Mouse (Mus musculus) midbrain, embryonic 12.5 days (tissue): ENCODE data around the gene Ndufs2. TPM values are rescaled to one million over a fixed set of nuclear protein-coding genes. Genes with fewer than 3 reads are reported as not detected.

ENCODE experiments used
- ATAC-seq: fragments of 200-750 bp; cut with Nextera tagmentation; 2 replicates; pipeline ENCODE4 v1.8.0; 2017; ENCODE audit warnings: low read depth, moderate TSS enrichment, moderate library complexity; ENCODE audit not compliant: low FRiP score
- H3K27ac ChIP-seq: fragments of 300-500 bp; sonication (generic); replicated peaks from 2 replicates; pipeline ENCODE4 v1.5.1; 2016; ENCODE audit warnings: mild to moderate bottlenecking
- H3K27me3 ChIP-seq: fragments of 300-500 bp; sonication (generic); 2 replicates; pipeline ENCODE4 v1.6.1; 2016; ENCODE audit warnings: mild to moderate bottlenecking
- H3K36me3 ChIP-seq: fragments of 300-500 bp; sonication (generic); 2 replicates; pipeline ENCODE4 v1.6.1; 2016
- H3K4me1 ChIP-seq: fragments of 300-500 bp; sonication (generic); 2 replicates; pipeline ENCODE4 v1.6.1; 2016
- H3K4me2 ChIP-seq: fragments of 300-500 bp; sonication (generic); replicated peaks from 2 replicates; pipeline ENCODE4 v1.6.1; 2016; ENCODE audit warnings: mild to moderate bottlenecking, moderate library complexity
- H3K4me3 ChIP-seq: fragments of 300-500 bp; sonication (generic); 2 replicates; pipeline ENCODE4 v1.5.1; 2016; ENCODE audit warnings: mild to moderate bottlenecking
- H3K9ac ChIP-seq: fragments of 300-500 bp; sonication (generic); replicated peaks from 2 replicates; pipeline ENCODE4 v1.6.1; 2016; ENCODE audit warnings: mild to moderate bottlenecking, moderate library complexity
- H3K9me3 ChIP-seq: fragments of 300-500 bp; sonication (generic); 2 replicates; pipeline ENCODE4 v1.6.1; 2016; ENCODE audit warnings: mild to moderate bottlenecking
- WGBS: fragments of 180-500 bp; shearing (Covaris S2); methylation state at CpG from one replicate; pipeline ENCODE4 v1.1.7; 2016; 5-methylcytosine and 5-hydroxymethylcytosine counted together
- polyA plus RNA-seq: library from polyadenylated mRNA; unstranded; fragments of >200 nt; fragmentation: Nextera tagmentation; extraction: Ambion mirVana; gene quantifications from 2 replicates; pipeline ENCODE4 v1.2.1, GENCODE M21; 2016

Gene Ndufs2
- polyA plus RNA-seq, 1 experiment from 2014 or later, result 226 TPM

- Histone ChIP-seq H3K4me2 (peak overlapping the region; percentile 11; the same call in 1 of the 2 replicates), H3K4me1 (peaks cover 28% of the 10 kb centered on the region), H3K9ac (no peak overlapping the region), H3K27me3 (peaks cover 10% of the 10 kb centered on the region), H3K4me3 (no peak overlapping the region), H3K27ac (peak overlapping the region; percentile 39), H3K9me3 (no peaks in the 10 kb centered on the region), H3K36me3 (no peaks in the 10 kb centered on the region)
- ATAC-seq, result peak; percentile 53
- 17% methylated on average over 13 of the region's 13 CpGs for WGBS
Observed at GRCm38 (mm10) chr1:171187851-171188700, 63.1 kb downstream of the Ndufs2 start.

DNA sequence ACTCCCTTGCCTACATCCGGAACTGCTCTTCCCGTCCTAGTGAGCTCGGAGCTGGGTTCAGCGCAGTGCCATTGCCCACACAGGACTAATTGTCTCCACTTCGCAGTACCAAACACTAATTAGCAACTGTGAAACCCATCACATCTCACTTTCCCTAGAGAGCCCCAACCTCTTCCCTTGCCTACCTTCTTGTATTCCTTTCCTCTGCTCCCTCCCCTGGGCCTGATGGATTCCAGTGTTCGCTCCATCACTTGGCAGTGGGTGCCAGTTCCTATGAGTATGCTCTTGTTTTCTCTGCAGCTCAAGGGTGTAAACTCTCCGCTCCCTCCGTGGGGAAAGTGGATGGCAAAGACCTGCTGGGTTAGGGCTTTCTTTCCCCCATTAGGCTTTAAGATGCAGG lies 65.5 kb downstream of the Ndufs2 start:
- Histone ChIP-seq H3K27me3 (peaks cover 3% of the 10 kb centered on the region), H3K4me3 (no peak overlapping the region), H3K9ac (no peak overlapping the region), H3K36me3 (no peaks in the 10 kb centered on the region), H3K27ac (no peak overlapping the region), H3K4me2 (no peak overlapping the region), H3K9me3 (no peaks in the 10 kb centered on the region), H3K4me1 (peaks cover 20% of the 10 kb centered on the region)
- 71% methylated on average over 8 of the region's 8 CpGs for WGBS
- ATAC-seq, result no peak

Other genes with a start within 250 kb of the Ndufs2 start
- 0.19 TPM in 1 of 2 replicates, not detected in the other for gene Fcgr4, start 232.5 kb downstream of the Ndufs2 start, polyA plus RNA-seq
- gene Fcgr3, start 186.5 kb downstream of the Ndufs2 start, polyA plus RNA-seq, result 5.8 and 9.8 TPM in 2 replicates
- 1.7 and 3.6 TPM in 2 replicates for gene Cfap126, start 137.5 kb downstream of the Ndufs2 start, polyA plus RNA-seq
- 225 and 229 TPM in 2 replicates for gene Sdhc, start 100.8 kb downstream of the Ndufs2 start, polyA plus RNA-seq
- 0.33 and 0.94 TPM in 2 replicates for gene Mpz, start 100.7 kb downstream of the Ndufs2 start, polyA plus RNA-seq
- gene Pcp4l1, start 55.1 kb downstream of the Ndufs2 start, polyA plus RNA-seq, result 20.4 and 20.8 TPM in 2 replicates
- gene Nr1i3, start 37.4 kb downstream of the Ndufs2 start, polyA plus RNA-seq, result 0.11 and 0.47 TPM in 2 replicates
- gene Tomm40l, start 28.9 kb downstream of the Ndufs2 start, polyA plus RNA-seq, result 28.5 and 33.4 TPM in 2 replicates
- gene Apoa2, start 26.3 kb downstream of the Ndufs2 start, polyA plus RNA-seq, result 2.9 and 6.6 TPM in 2 replicates
- 22.3 and 28.4 TPM in 2 replicates for gene Fcer1g, start 17.0 kb downstream of the Ndufs2 start, polyA plus RNA-seq
- 8.2 and 9.2 TPM in 2 replicates for gene Adamts4, start 967 bp downstream of the Ndufs2 start, polyA plus RNA-seq
- 72.1 and 80.6 TPM in 2 replicates for gene B4galt3, start 18.9 kb upstream of the Ndufs2 start, polyA plus RNA-seq
- gene Ppox, start 29.8 kb upstream of the Ndufs2 start, polyA plus RNA-seq, result 61.4 and 61.5 TPM in 2 replicates
- 113 and 119 TPM in 2 replicates for gene Usp21, start 36.6 kb upstream of the Ndufs2 start, polyA plus RNA-seq
- 106 TPM in 2 replicates for gene Ufc1, start 43.6 kb upstream of the Ndufs2 start, polyA plus RNA-seq
- 49.3 and 51.9 TPM in 2 replicates for gene Dedd, start 77.8 kb upstream of the Ndufs2 start, polyA plus RNA-seq
- 45.9 and 49.7 TPM in 2 replicates for gene Nit1, start 94.3 kb upstream of the Ndufs2 start, polyA plus RNA-seq
- 140 and 149 TPM in 2 replicates for gene Pfdn2, start 94.3 kb upstream of the Ndufs2 start, polyA plus RNA-seq
- gene Klhdc9, start 109.4 kb upstream of the Ndufs2 start, polyA plus RNA-seq, result 1.9 and 2.3 TPM in 2 replicates
- 0.88 and 1.4 TPM in 2 replicates for gene Nectin4, start 118.7 kb upstream of the Ndufs2 start, polyA plus RNA-seq
- gene Arhgap30, start 137.6 kb upstream of the Ndufs2 start, polyA plus RNA-seq, result 1.0 and 1.4 TPM in 2 replicates
- 175 and 190 TPM in 2 replicates for gene Usf1, start 159.9 kb upstream of the Ndufs2 start, polyA plus RNA-seq
- 9.9 and 10.5 TPM in 2 replicates for gene Tstd1, start 167.5 kb upstream of the Ndufs2 start, polyA plus RNA-seq
- gene F11r, start 186.1 kb upstream of the Ndufs2 start, polyA plus RNA-seq, result 10.1 and 12.4 TPM in 2 replicates